10 mouse cellular contexts compared by ENCODE assay signal in the genomic region with DNA sequence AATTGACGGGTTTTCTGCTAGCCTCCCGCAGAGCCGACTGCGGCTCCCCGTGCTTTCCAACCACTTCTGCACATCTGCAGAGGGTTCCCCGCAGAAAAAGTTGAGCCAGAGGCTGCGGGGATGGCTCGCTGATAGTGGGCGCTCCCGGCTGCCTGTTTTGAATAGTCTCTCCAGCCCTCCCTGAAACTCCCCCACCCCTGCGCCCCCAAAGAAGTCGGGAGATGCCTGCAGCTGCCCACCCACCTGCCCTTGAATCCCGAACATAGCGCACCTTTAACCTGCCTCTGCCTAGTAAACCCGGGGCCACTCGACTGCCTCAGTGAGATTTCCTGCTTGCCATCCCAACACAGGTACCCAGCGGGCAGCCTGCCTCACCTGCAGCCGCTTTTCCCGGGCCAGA. TPM values are rescaled to one million over a fixed set of nuclear protein-coding genes. Genes with fewer than 3 reads are reported as not detected.
A peak's percentile ranks its signal among the peaks of the same experiment; 100 is the strongest.
DNase-seq lines count a peak whose midpoint lies in the region; ATAC-seq and TF ChIP-seq lines count a peak whose summit lies in the region.
"Had no signal": no experiment of that assay in that cellular context is flagged by ENCODE, and none has a peak within 500 bp of the region (broad histone marks: within the 10 kb centered on the region; RNA-seq: fewer than 3 reads in every experiment).

No protein-coding gene starts in this region.

- H3K27ac ChIP-seq in layer of hippocampus, adult 2 months = no peak overlapping the region; the same call in 1 of the 2 replicates
- H3K27ac ChIP-seq in embryonic facial prominence, embryonic 13.5 days = no peak overlapping the region
- peak overlapping the region; percentile 92 for H3K27ac ChIP-seq in hindbrain, embryonic 13.5 days
- H3K27ac ChIP-seq in midbrain, embryonic 14.5 days (replicated peaks; ENCODE audit: low read depth, low read length) = 0 out of 2 replicates have a peak overlapping the region, but pooled peaks have one; percentile 8

- ATAC-seq in embryonic facial prominence, embryonic 13.5 days (ENCODE audit: insufficient number of reproducible peaks, insufficient read depth, low FRiP score, low TSS enrichment, low read depth) = no peak
- ATAC-seq in hindbrain, embryonic 13.5 days (ENCODE audit: low FRiP score) = no peak
- ATAC-seq in midbrain, embryonic 14.5 days (ENCODE audit: low FRiP score, low TSS enrichment) = no peak

- no peak for TF ChIP-seq CTCF in layer of hippocampus, adult 2 months (conservative IDR thresholded peaks at IDR 0.05)

- peak overlapping the region; percentile 58 for H3K4me3 ChIP-seq in layer of hippocampus, adult 2 months
- H3K4me3 ChIP-seq in embryonic facial prominence, embryonic 13.5 days = peak overlapping the region; percentile 50
- peak overlapping the region; percentile 60 for H3K4me3 ChIP-seq in hindbrain, embryonic 13.5 days
- H3K4me3 ChIP-seq in midbrain, embryonic 14.5 days (replicated peaks; ENCODE audit: low read depth, low read length) = peak overlapping the region; percentile 50

- 2% methylated on average over 19 of the region's 19 CpGs for WGBS in embryonic facial prominence, embryonic 13.5 days
- under 1% methylated on average over 18 of the region's 19 CpGs for WGBS in hindbrain, embryonic 13.5 days
- under 1% methylated on average over 19 of the region's 19 CpGs for WGBS in midbrain, embryonic 14.5 days

- no peaks in the 10 kb centered on the region for H3K36me3 ChIP-seq in embryonic facial prominence, embryonic 13.5 days
- no peaks in the 10 kb centered on the region for H3K36me3 ChIP-seq in hindbrain, embryonic 13.5 days
- H3K36me3 ChIP-seq in midbrain, embryonic 14.5 days (ENCODE audit: control insufficient read depth, insufficient read depth, low read length) = no peaks in the 10 kb centered on the region

- H3K4me2 ChIP-seq in embryonic facial prominence, embryonic 13.5 days = peak overlapping the region; percentile 95
- peak overlapping the region; percentile 89 for H3K4me2 ChIP-seq in hindbrain, embryonic 13.5 days
- peak overlapping the region; percentile 85 for H3K4me2 ChIP-seq in midbrain, embryonic 14.5 days (ENCODE audit: low read length)

- H3K4me1 ChIP-seq in embryonic facial prominence, embryonic 13.5 days = peaks cover 30% of the 10 kb centered on the region
- peaks cover 39% of the 10 kb centered on the region for H3K4me1 ChIP-seq in hindbrain, embryonic 13.5 days (replicated peaks)
- H3K4me1 ChIP-seq in midbrain, embryonic 14.5 days (ENCODE audit: control insufficient read depth, insufficient read depth, low read length) = 0 out of 2 replicates have a peak, but pooled peaks cover 10% of the 10 kb centered on the region

- peaks cover 84% of the 10 kb centered on the region for H3K27me3 ChIP-seq in embryonic facial prominence, embryonic 13.5 days
- peaks cover 31% of the 10 kb centered on the region for H3K27me3 ChIP-seq in hindbrain, embryonic 13.5 days
- peaks cover 46% of the 10 kb centered on the region for H3K27me3 ChIP-seq in midbrain, embryonic 14.5 days (ENCODE audit: control insufficient read depth, insufficient read depth, low read length)

- no peak for DNase-seq in layer of hippocampus, adult 2 months (ENCODE audit: low spot score in 2 of 2)
- DNase-seq in layer of hippocampus, adult 9-10 months (ENCODE audit: low spot score) = no peak
- no peak for DNase-seq in midbrain, embryonic 14.5 days
- no peak for DNase-seq in Muller cell, postnatal 12 days (ENCODE audit: inconsistent ontology term)
- no peak for DNase-seq in ovary, postnatal 10 days (ENCODE audit: low spot score)
- DNase-seq in kidney, adult 18-20 months = no peak
- DNase-seq: lung, postnatal 14 days had no signal

- H3K9ac ChIP-seq in embryonic facial prominence, embryonic 13.5 days = peak overlapping the region; percentile 53
- H3K9ac ChIP-seq in hindbrain, embryonic 13.5 days = peak overlapping the region; percentile 75
- peak overlapping the region; percentile 44 for H3K9ac ChIP-seq in midbrain, embryonic 14.5 days (replicated peaks; ENCODE audit: low read length)

- H3K9me3 ChIP-seq in embryonic facial prominence, embryonic 13.5 days = no peaks in the 10 kb centered on the region
- H3K9me3 ChIP-seq in hindbrain, embryonic 13.5 days = no peaks in the 10 kb centered on the region
- no peaks in the 10 kb centered on the region for H3K9me3 ChIP-seq in midbrain, embryonic 14.5 days (ENCODE audit: control insufficient read depth, low read length)

RNA-seq across cellular contexts. Expression of gene Sv2c, which starts 0.5 kb away (rescaled TPM):
- 10 to 100 TPM; 15.6 to 16.5 TPM for total RNA-seq in layer of hippocampus, adult 2 months (2021)
- polyA plus RNA-seq in embryonic facial prominence, embryonic 13.5 days (2015; fragmentation: Nextera tagmentation; extraction: Ambion mirVana) = 1.5 and 1.8 TPM in 2 replicates
- 18.6 and 21.6 TPM in 2 replicates for polyA plus RNA-seq in hindbrain, embryonic 13.5 days (2015; fragmentation: Nextera tagmentation; extraction: Ambion mirVana)
- 7.6 and 9.2 TPM in 2 replicates for polyA plus RNA-seq in midbrain, embryonic 14.5 days (2014; fragmentation: Nextera tagmentation; extraction: Ambion mirVana)

RNA-seq across cellular contexts. Expression of gene Gm17190, which starts 50.1 kb away (rescaled TPM):
- total RNA-seq in layer of hippocampus, adult 2 months (2021) = not detected
- polyA plus RNA-seq in embryonic facial prominence, embryonic 13.5 days (2015; fragmentation: Nextera tagmentation; extraction: Ambion mirVana) = 0.25 TPM in 1 of 2 replicates, not detected in the other
- polyA plus RNA-seq in hindbrain, embryonic 13.5 days (2015; fragmentation: Nextera tagmentation; extraction: Ambion mirVana) = 0.31 and 0.62 TPM in 2 replicates
- polyA plus RNA-seq in midbrain, embryonic 14.5 days (2014; fragmentation: Nextera tagmentation; extraction: Ambion mirVana) = not detected in 2 replicates
- polyA plus RNA-seq: thymus, postnatal 0 days had no signal

RNA-seq across cellular contexts. Expression of gene Gm20075, which starts 50.7 kb away (rescaled TPM):
- total RNA-seq in layer of hippocampus, adult 2 months (2021) = 10 to 100 TPM; 23.1 to 23.8 TPM
- 26.2 and 32.6 TPM in 2 replicates for polyA plus RNA-seq in embryonic facial prominence, embryonic 13.5 days (2015; fragmentation: Nextera tagmentation; extraction: Ambion mirVana)
- 30.1 and 31.6 TPM in 2 replicates for polyA plus RNA-seq in hindbrain, embryonic 13.5 days (2015; fragmentation: Nextera tagmentation; extraction: Ambion mirVana)
- 27.2 and 30.6 TPM in 2 replicates for polyA plus RNA-seq in midbrain, embryonic 14.5 days (2014; fragmentation: Nextera tagmentation; extraction: Ambion mirVana)

Comparison
In these comparisons a context has a peak if more than half of its experiments do, and no peak if none do; other contexts are left out.
1. H3K27ac ChIP-seq: peak in hindbrain, embryonic 13.5 days (single experiment) and midbrain, embryonic 14.5 days (single experiment); none in layer of hippocampus, adult 2 months (single experiment) and embryonic facial prominence, embryonic 13.5 days (single experiment).
2. Peak in every context shown above with its lines, with median percentiles within 50 percentile points of each other: H3K4me3 ChIP-seq, H3K4me2 ChIP-seq and H3K9ac ChIP-seq.